Mouse (Mus musculus) urinary bladder, adult 2 months (tissue): Measurements from ENCODE around the gene Zfp78. TPM values are rescaled to one million over a fixed set of nuclear protein-coding genes. Genes with fewer than 3 reads are reported as not detected.

Experiments
- DNase-seq: peaks from one replicate; pipeline ENCODE4 v3.0.0; 2022; ENCODE audit warnings: low spot score
- polyA plus RNA-seq: library from polyadenylated mRNA; depleted of rRNA; stranded (reverse); fragments of >200 nt; gene quantifications from 2 replicates; pipeline ENCODE4 v1.2.3, GENCODE M21; 2012; rRNA removed

The Zfp78 gene
- polyA plus RNA-seq, 1 experiment: 3.5 TPM

DNA sequence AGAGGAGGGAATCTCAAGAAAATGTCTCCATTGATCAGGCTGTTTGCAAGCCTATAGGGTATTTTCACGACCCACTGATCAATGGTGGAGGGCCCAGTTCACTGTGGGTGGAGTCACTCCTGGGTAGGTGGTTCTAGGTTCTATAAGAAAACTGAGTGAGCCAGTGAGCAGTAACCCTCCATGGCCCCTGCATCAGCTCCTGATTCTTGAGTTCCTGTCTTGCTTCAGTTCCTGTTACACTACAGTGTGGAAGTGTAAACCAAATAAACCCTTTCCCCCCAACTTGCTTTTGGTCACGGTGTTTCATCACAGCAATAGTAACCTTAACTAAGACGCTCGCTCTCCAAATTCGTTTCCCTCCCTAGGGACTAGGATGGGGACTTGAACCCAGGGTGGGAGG, 25.9 kb downstream of the Zfp78 start:
- DNase-seq: no peak

DNA sequence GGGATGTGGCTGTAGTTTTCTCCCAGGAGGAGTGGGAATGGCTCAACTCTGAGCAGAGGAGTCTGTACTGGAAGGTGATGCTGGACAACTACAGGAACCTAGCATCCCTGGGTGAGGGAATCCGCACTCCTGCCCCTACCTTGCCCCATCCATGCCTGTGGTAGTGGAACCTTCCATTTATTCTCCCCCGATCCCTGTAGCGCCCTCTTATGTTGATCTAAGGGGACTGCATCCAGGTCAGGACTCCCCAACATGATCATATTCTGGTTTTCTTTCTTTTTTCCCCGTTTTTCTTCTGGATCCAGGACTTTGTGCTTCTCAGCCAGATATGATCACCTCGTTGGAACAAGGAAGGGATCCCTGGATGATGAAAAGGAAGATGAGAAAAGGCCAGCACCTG, 26.4 kb downstream of the Zfp78 start:
- no peak for DNase-seq

DNA sequence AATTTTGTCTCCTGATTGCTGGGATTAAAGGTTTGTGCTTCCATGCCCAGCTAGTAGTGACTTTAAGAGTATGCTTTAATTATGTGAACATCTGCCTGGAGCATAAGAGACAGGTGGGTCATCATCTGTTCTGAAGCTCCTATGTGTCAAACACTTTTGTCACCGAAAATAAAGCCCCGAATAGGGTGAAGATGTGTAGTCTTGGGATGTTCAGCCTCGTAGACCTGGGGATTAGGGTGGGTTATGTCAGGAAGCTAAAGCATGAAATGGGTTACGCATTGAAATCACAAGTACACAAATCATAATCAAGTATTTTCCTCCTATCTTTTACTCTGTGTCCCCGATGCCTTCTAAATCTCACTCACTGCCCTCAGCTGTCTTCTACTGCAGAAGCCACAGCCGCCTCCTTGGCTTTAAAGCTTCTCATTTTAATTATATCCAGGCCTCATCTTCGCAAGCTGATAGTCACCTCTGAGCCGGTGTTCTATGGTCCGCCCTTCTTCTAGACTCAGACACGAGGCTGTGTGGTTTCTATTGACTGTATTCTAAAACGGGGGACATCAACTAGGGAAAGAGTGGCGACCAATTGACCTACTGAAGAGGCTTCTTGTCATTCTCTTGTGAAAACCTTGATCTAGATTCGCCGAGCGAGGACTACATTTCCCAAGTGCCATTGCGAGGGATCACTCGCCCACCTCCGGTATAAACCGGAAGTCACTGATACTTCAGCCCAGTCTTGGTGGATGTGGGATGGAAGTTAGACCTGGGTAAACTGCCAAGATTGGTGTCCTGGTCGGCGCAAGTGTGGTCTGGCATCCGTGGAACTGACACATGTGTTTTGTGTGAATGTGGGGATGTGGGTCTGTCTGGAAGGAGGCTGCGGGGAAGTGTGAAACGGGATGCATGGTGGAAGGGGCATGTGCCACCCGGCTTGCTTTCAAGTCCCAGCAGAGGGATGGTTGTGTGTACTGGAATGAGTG, 35.2 kb downstream of the Zfp78 start, which contains the start of gene Smim17:
Smim17 (plus strand) TSS at position 720 of the 980 bp plus-strand sequence.
- DNase-seq: no peak

DNA sequence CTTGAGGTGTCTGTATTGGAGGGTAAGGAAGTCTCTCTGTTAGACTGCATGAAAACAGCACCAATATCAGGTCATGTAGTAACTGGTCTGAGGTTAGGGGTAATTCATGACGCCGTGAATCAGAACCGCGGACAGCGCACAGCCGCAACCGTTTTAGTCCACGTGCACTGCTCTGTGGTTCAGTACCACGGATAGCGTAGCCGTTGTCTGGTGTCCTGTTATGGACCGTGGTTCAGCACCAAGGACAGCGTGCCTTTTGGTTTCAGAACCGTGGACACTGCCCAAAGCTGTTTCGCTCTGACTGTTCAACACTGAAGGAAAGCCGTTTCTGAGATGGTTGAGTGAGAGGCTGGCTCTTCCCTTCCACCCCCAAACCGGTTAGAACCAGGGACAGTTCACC, 47.0 kb downstream of the Zfp78 start, which contains the start of gene Gm20715:
Gm20715 (plus strand) TSS at position 235 of the 400 bp plus-strand sequence.
- DNase-seq: peak; percentile 77

DNA sequence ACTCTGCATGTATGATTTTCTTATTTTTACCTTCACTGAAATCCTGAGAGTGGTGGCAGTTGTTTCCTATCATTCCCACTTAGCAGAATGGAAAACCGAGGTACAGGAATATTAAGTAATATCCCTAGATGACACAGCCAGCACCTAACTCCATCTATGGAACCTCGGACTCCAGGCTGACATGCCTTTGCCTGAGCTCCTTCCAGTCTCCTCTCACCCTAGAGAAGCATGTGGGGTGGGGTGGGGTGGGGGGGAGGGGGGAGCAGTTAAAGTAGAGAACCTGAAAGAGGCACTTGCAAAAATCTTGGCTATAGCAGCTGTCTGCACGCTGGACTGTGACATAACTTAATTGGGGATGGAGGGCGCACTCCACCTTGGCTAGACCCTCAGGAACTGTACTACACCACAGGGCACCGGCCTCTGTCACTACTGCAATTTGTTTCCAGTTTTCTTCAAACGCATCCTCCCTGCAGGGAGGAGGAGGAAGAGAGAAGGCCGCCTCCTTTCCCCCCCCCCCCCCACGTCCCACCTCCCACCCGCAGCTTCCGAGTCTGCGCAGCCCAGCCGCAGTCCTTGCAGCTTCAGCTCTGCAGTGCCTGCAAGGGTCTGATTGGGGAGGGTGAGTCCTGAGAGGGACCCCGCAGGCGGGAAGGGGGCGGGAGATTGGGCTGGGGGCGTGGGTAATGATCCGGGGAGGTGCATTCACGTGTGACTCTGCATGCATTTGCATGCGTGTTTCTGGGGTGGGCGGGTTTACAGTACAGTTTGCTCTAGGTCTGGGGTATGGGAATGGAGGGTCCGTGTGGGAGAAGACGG, 51.8 kb downstream of the Zfp78 start:
- DNase-seq: no peak

DNA sequence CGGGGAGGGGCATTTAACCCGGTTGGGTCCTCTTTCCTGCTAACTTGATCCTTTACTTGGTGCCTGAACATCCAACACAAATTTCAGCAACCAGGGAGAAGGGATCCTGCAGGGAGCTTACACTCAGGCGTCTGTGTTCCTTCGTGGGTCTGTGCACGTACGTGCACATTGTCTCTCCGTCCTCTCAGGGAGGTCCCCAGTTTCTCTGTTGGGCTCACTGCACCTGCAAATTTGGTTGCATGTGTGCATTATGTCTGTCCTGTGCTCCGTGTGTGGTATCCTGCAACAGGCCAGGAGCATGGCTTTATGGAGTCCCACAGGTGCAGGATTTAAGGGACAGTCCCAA, 52.3 kb downstream of the Zfp78 start:
- no peak for DNase-seq

DNA sequence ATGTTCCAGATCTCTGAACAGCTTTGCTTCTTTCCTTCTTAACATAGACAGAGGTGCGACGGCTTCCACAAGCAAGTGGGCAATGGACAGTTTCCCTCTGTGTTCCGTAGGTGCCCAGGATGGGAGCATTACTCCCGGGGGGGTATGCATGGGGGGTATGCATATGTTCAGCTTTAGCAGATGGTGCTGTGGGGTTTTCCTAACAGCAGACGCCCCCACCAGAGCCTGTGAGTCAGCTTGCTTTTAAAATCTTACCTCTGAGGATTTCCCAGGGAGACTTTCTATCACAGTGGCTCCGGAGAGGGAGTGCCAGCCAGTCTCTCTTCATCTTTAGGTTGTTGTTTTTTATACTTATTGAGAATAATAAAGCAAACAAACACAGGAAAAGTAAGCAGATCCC, 56.8 kb downstream of the Zfp78 start:
- DNase-seq: no peak

DNA sequence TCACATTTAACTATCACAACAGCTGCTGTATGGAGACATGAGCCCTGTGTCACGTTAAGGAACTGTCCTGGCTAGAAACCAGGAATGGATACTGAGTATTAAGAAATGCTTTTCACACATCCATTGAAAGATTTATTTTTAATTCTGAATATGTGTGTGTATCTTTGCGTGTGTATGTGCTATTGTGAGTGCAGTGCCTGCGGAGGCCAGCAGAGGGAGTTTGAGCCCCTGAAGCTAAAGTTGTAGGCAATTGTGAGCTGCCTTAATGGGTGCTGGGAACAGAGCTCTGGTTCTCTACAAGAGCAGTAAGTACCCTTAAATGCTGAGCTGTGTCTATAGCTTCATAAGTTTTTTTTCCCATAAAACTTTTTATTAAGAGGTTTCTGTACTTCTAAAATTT, 66.3 kb downstream of the Zfp78 start:
- no peak for DNase-seq

DNA sequence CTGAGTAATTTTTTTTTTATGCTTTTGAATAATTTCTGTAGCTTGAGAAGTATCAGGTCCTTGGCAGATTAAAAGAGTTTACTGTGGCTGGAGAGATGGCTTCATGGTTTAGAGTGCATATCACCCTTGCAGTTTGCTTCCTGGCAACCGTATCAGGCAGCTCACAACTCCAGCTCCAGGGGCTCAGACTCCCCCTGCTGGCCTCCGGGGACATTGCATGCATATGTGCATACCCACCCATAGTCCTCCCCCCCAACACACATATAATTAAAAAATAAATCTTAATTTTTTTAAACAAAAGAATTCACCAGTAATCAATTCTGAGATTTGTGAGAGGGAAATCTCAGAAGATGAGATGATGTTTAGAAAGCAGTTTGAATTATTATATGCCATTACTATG, 67.3 kb downstream of the Zfp78 start:
- no peak for DNase-seq

Other genes starting within 250 kb of the Zfp78 start
- gene Zfp787, start 207.3 kb upstream of the Zfp78 start, polyA plus RNA-seq: 33.4 and 38.5 TPM in 2 replicates
- 21.3 and 23.1 TPM in 2 replicates for gene Zfp444, start 191.1 kb upstream of the Zfp78 start, polyA plus RNA-seq
- gene Galp, start 166.2 kb upstream of the Zfp78 start, polyA plus RNA-seq: not detected in 2 replicates
- gene Zscan5b, start 141.0 kb upstream of the Zfp78 start, polyA plus RNA-seq: not detected in 2 replicates
- gene Epp13, start 110.6 kb upstream of the Zfp78 start, polyA plus RNA-seq: not detected in 2 replicates
- 8.9 and 9.4 TPM in 2 replicates for gene Zfp667, start 76.7 kb upstream of the Zfp78 start, polyA plus RNA-seq
- 2.8 TPM in 2 replicates for gene Zfp583, start 32.0 kb upstream of the Zfp78 start, polyA plus RNA-seq
- 0.63 and 0.83 TPM in 2 replicates for gene Gm3854, start 19.5 kb upstream of the Zfp78 start, polyA plus RNA-seq
- 8.2 and 10.0 TPM in 2 replicates for gene Zfp28, start 20.0 kb downstream of the Zfp78 start, polyA plus RNA-seq
- 0.24 and 0.30 TPM in 2 replicates for gene Smim17, start 35.4 kb downstream of the Zfp78 start, polyA plus RNA-seq
- 0.03 TPM in 1 of 2 replicates, not detected in the other for gene Gm20715, start 47.0 kb downstream of the Zfp78 start, polyA plus RNA-seq
- gene Olfr1344, start 75.4 kb downstream of the Zfp78 start, polyA plus RNA-seq: not detected in 2 replicates
- not detected in 2 replicates for gene Olfr1336, start 92.9 kb downstream of the Zfp78 start, polyA plus RNA-seq
- not detected in 2 replicates for gene Olfr1346, start 103.8 kb downstream of the Zfp78 start, polyA plus RNA-seq
- not detected in 2 replicates for gene Olfr5, start 123.7 kb downstream of the Zfp78 start, polyA plus RNA-seq
- gene Olfr1347, start 136.5 kb downstream of the Zfp78 start, polyA plus RNA-seq: not detected in 2 replicates
- gene Olfr1348, start 145.5 kb downstream of the Zfp78 start, polyA plus RNA-seq: not detected in 2 replicates
- not detected in 2 replicates for gene Olfr1349, start 159.7 kb downstream of the Zfp78 start, polyA plus RNA-seq
- gene Olfr1350, start 201.6 kb downstream of the Zfp78 start, polyA plus RNA-seq: not detected in 2 replicates